Mouse (Mus musculus): ENCODE data around the gene Ccdc81. TPM values are rescaled to one million over a fixed set of nuclear protein-coding genes. Genes with fewer than 3 reads are reported as not detected.

Gene Ccdc81
- polyA plus RNA-seq (2014; fragmentation: Illumina TruSeq; extraction: RNeasy Lipid Tissue Mini Kit (QIAGEN cat#74804); ENCODE audit: low read depth, low replicate concordance), result 196 TPM

DNA sequence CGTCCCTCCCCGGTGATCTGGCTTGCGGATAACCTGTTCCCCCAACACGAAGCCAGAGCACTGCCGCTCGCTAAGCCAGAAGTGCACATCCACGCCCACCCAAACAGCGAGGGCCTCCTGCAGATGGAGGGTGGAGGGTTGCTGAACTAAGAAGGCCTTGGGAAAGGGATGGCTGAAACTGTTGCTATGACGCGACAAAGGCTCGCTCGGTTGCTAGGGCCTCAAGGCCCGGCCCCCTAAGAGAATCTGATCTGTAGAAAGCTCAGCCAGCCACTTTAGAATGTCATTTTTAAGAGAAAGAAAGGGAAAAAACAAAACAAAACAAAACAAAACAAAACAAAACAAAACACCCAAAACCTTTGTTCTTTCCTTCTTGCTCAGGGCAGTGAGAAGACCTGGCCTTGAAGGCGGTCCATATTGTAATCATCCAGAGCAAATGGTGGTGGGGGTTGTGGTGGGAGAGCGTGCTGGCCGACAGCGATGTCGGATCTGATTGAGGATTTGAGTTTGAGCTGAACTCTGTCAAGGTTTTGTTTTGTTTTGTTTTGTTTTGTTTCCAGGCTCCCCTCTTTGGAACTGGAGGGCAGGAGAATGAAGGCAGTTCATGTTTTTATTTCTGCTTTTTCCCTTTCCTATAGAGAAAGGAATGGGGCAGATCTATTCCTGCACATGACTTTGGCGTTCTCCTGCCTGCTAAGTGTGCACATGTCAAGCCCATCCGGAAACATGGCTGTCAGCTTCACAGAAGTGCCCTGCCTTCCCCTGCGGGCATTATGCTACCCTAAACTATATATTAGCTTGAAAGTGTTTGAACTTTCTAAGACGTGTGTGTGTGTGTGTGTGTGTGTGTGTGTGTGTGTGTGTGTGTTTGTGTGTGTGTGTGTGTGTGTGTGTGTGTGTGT lies at the start of gene Ccdc81:
Gene Ccdc81 (minus strand): TSS at position 188 of the 902 bp plus-strand sequence.

DNA sequence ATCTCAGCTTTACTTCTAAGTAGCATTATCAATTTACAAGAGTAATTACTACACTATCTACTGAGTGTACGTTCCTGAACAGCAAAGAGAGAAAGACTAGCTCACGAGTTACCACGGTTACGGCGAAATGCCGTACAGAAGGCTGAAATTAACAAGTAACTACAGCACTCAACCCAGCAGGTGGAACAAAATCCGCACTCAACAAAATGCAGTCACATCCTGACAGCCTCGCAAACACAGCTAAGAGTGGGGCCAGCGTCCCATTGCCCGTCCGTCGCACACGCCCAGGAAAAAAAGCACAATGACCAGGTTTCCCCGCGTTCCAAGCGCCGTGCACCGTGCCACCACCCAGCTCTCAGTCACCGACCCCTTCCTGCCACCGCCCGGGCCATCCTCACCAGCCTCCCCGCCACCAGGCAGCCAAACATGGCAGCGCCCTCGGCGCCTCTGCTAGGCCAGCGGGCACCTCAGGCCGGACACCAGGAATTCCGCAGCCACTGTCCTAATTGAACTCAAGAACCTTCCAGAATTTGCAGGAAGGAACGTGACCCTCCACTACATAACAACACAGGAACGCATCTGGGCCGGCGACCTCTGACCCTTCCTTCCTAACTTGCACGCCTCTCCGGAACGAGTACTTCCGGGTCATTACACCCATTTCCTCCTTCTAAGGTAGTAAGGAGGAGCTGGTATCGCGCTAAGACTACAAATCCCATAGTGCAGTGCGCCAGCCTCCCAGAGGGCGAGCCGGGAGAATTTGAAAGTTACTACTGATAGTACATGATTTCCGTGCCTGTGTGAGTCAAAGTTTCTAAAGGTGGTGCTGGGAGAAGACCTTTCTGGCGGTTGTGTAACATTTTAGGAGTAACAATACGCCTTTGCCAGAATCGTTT lies 37.4 kb upstream of the Ccdc81 start, which contains the start of gene Hikeshi:
Gene Hikeshi (minus strand): TSS at position 634 of the 893 bp plus-strand sequence.

Other genes starting within 250 kb of the Ccdc81 start
- gene Hikeshi, start 37.6 kb upstream of the Ccdc81 start, polyA plus RNA-seq (2014; fragmentation: Illumina TruSeq; extraction: RNeasy Lipid Tissue Mini Kit (QIAGEN cat#74804); ENCODE audit: low read depth, low replicate concordance), result 23.5 TPM
- 89.6 TPM for gene Eed, start 77.4 kb upstream of the Ccdc81 start, polyA plus RNA-seq (2014; fragmentation: Illumina TruSeq; extraction: RNeasy Lipid Tissue Mini Kit (QIAGEN cat#74804); ENCODE audit: low read depth, low replicate concordance)
- gene Picalm, start 226.6 kb upstream of the Ccdc81 start, polyA plus RNA-seq (2014; fragmentation: Illumina TruSeq; extraction: RNeasy Lipid Tissue Mini Kit (QIAGEN cat#74804); ENCODE audit: low read depth, low replicate concordance), result 270 TPM

Measured in testis, adult 10 weeks (tissue).